Mouse (Mus musculus) limb, embryonic 14.5 days (tissue): ENCODE data around the gene Trappc5. TPM values are rescaled to one million over a fixed set of nuclear protein-coding genes. Genes with fewer than 3 reads are reported as not detected.

Source experiments
- ATAC-seq: fragments of 200-750 bp; cut with Nextera tagmentation; 2 replicates; pipeline ENCODE4 v1.8.0; 2017; ENCODE audit warnings: low read depth, moderate number of reproducible peaks, moderate TSS enrichment; ENCODE audit not compliant: low FRiP score
- DNase-seq: peaks from one replicate; pipeline ENCODE4 v3.0.0-alpha.2; 2015; ENCODE audit warnings: low spot score
- H3K27ac ChIP-seq: fragments of 300-500 bp; sonication (generic); replicated peaks from 2 replicates; pipeline ENCODE4 v1.5.1; 2014; ENCODE audit warnings: low read depth, mild to moderate bottlenecking, low read length, moderate library complexity, mixed read lengths
- H3K27me3 ChIP-seq: fragments of 300-500 bp; sonication (generic); 2 replicates; pipeline ENCODE4 v1.6.1; 2014; ENCODE audit warnings: low read length, mixed read lengths; ENCODE audit not compliant: control insufficient read depth, insufficient read depth
- H3K36me3 ChIP-seq: fragments of 300-500 bp; sonication (generic); 2 replicates; pipeline ENCODE4 v1.6.1; 2014; ENCODE audit warnings: mild to moderate bottlenecking, low read length, moderate library complexity, mixed read lengths; ENCODE audit not compliant: control insufficient read depth, insufficient read depth
- H3K4me1 ChIP-seq: fragments of 300-500 bp; sonication (generic); 2 replicates; pipeline ENCODE4 v1.6.1; 2014; ENCODE audit warnings: antibody characterized with exemption, low read length, mixed read lengths; ENCODE audit not compliant: control insufficient read depth, insufficient read depth
- H3K4me2 ChIP-seq: fragments of 300-500 bp; sonication (generic); replicated peaks from 2 replicates; pipeline ENCODE4 v1.6.1; 2014; ENCODE audit warnings: low read depth, mild to moderate bottlenecking, low read length, moderate library complexity; ENCODE audit not compliant: severe bottlenecking
- H3K4me3 ChIP-seq: fragments of 300-500 bp; sonication (generic); replicated peaks from 2 replicates; pipeline ENCODE4 v1.5.1; 2014; ENCODE audit warnings: low read length
- H3K9ac ChIP-seq: fragments of 300-500 bp; sonication (generic); 2 replicates; pipeline ENCODE4 v1.6.1; 2014; ENCODE audit warnings: mild to moderate bottlenecking, low read depth, low read length, moderate library complexity; ENCODE audit not compliant: severe bottlenecking
- H3K9me3 ChIP-seq: fragments of 300-500 bp; sonication (generic); 2 replicates; pipeline ENCODE4 v1.6.1; 2016; ENCODE audit warnings: low read length; ENCODE audit not compliant: control insufficient read depth
- POLR2A ChIP-seq: fragments of 200-500 bp; IDR thresholded peaks from 2 replicates; pipeline ENCODE4 v1.8.0; 2012; ENCODE audit warnings: inconsistent platforms, mild to moderate bottlenecking, moderate library complexity, borderline replicate concordance; ENCODE audit not compliant: insufficient read depth, insufficient read length; ENCODE audit errors: extremely low read depth
- WGBS: fragments of 180-500 bp; shearing (Covaris S2); extraction: QIAGEN DNeasy Blood & Tissue Kit; methylation state at CpG from one replicate; pipeline ENCODE4 v1.1.7; 2014; 5-methylcytosine and 5-hydroxymethylcytosine counted together
- polyA plus RNA-seq, 2 experiments: library from polyadenylated mRNA; depleted of rRNA in 1 of 2; stranded (reverse) in 1 of 2; unstranded in 1 of 2; fragments of >200 nt; fragmentation: Nextera tagmentation in 1 of 2; extraction: Ambion mirVana in 1 of 2; gene quantifications; 2 replicates each; pipeline versions ENCODE4 v1.2.1 to v1.2.3; 2012 to 2014

Gene Trappc5
- polyA plus RNA-seq, 2 experiments: 28.8 to 40.5 TPM

DNA sequence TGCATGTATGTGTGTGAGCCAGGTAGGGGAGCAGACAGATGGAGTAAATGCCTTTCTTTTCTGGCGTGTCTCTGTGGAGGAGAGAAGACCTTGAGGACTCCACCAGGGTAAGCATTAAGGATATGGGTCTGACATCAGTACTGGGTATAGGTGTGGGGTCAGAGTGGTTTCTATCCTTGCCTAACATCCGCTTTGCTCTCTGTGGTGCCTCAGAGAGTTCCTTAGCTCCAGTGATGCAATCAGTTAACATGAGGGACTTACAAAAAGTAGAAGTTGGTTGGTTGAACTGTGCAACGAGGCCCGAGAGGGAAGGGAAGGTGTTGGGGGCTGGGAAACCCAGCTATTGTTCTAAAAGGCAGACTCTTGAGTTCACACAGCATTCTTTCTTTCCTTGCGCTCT lies 11.7 kb upstream of the Trappc5 start:
- Histone ChIP-seq H3K4me3 (no peak overlapping the region), H3K4me1 (no peaks in the 10 kb centered on the region), H3K27ac (no peak overlapping the region), H3K27me3 (no peaks in the 10 kb centered on the region), H3K9me3 (no peaks in the 10 kb centered on the region), H3K36me3 (no peaks in the 10 kb centered on the region), H3K9ac (no peak overlapping the region), H3K4me2 (no peak overlapping the region)
- DNase-seq (no peak), ATAC-seq (no peak)
- 65% methylated on average over 5 of the region's 5 CpGs for WGBS
- TF ChIP-seq POLR2A: no peak

DNA sequence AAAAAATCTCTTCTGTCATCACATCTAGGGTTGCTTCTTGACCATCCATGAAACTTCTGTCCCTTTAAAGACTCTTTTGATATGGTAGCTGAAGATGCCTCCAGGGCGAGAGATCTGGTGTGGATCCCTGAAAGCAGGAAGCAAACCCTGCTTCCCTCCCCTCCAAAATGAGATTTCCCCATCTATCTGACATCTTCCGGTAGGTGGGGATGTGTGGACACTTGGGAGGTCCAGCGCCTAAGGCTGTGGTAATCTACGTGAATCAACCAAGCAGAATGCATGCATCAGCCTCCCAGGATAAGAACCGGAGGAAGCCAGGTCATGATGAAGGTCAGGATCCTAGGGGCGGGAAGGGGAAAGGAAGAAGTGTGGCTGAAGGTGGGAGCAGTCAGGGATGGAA lies 10.6 kb upstream of the Trappc5 start, which contains the start of gene Mcemp1:
Mcemp1 (plus strand) TSS at position 248 of the 400 bp plus-strand sequence.
- Histone ChIP-seq H3K9me3 (no peaks in the 10 kb centered on the region), H3K4me2 (no peak within 1 kb of the TSS), H3K27me3 (no peaks in the 10 kb centered on the region), H3K4me3 (no peak within 1 kb of the TSS), H3K4me1 (no peaks in the 10 kb centered on the region), H3K27ac (no peak within 1 kb of the TSS), H3K9ac (no peak within 1 kb of the TSS), H3K36me3 (no peaks in the 10 kb centered on the region)
- TF ChIP-seq POLR2A: no peak
- 72% methylated on average over 6 of the region's 6 CpGs for WGBS
- ATAC-seq (no peak), DNase-seq (no peak)

DNA sequence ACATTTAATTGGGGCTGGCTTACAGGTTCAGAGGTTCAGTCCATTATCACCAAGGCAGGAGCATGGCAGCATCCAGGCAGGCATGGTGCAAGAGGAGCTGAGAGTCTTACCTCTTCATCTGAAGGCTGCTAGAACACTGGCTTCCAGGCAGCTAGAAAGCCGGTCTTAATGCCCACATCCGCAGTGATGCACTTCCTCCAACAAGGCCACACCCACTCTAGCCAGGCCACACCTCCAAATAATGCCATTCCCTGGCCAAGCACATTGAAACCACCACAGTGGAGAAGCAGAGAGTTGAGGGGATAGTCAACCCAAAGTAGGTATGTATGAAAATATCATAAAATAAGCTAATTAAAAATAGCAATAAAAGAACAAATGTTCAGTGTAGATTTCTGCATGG lies 5.7 kb upstream of the Trappc5 start:
- Histone ChIP-seq H3K4me1 (no peaks in the 10 kb centered on the region), H3K4me3 (no peak overlapping the region), H3K27ac (no peak overlapping the region), H3K9me3 (no peaks in the 10 kb centered on the region), H3K36me3 (no peaks in the 10 kb centered on the region), H3K4me2 (no peak overlapping the region), H3K27me3 (no peaks in the 10 kb centered on the region), H3K9ac (no peak overlapping the region)
- ATAC-seq: no peak
- no peak for DNase-seq
- WGBS: 73% methylated on average over 2 of the region's 2 CpGs
- TF ChIP-seq POLR2A: no peak

DNA sequence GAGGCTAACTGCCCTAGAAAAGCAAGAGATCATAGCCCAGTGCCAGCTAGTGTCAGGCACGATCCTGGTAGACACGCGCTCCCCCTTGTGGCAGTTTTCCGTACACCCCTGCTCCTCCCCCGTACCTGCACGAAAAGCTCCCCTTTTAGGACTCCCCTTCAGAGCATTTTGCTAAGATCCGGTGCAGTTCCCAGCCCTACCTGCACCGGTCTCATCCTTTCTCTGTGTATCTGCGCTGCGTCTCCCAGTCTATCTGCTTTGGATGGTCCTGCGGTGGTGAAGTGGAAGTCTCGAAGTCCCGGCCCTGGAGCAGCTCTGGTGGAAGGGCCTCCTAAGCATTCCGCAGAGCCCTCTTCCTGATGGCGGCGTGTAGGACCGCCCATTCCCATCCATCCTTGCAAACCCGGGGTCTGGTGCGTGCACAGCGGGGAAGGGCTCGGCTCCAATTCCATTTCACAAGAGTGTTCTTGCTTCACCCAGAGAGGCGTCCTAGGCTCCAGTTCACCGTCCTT lies 4.1 kb upstream of the Trappc5 start, which contains the start of gene Fcor:
Fcor (minus strand) TSS at position 383 of the 512 bp plus-strand sequence.
- H3K27me3 ChIP-seq: no peaks in the 10 kb centered on the region
- TF ChIP-seq POLR2A: 0 out of 2 replicates have a peak, but pooled peaks have one; percentile 37
- peak within 1 kb of the TSS; percentile 64 for H3K4me2 ChIP-seq
- H3K9me3 ChIP-seq: no peaks in the 10 kb centered on the region
- ATAC-seq: peak; percentile 87
- DNase-seq: peak; percentile 89
- WGBS: under 1% methylated on average over 23 of the region's 23 CpGs
- H3K27ac ChIP-seq: peak within 1 kb of the TSS; percentile 70
- H3K4me3 ChIP-seq: peak within 1 kb of the TSS; percentile 54
- peak within 1 kb of the TSS; percentile 62 for H3K9ac ChIP-seq
- peaks cover 2% of the 10 kb centered on the region; the same call in 1 of the 2 replicates for H3K4me1 ChIP-seq
- H3K36me3 ChIP-seq: no peaks in the 10 kb centered on the region

DNA sequence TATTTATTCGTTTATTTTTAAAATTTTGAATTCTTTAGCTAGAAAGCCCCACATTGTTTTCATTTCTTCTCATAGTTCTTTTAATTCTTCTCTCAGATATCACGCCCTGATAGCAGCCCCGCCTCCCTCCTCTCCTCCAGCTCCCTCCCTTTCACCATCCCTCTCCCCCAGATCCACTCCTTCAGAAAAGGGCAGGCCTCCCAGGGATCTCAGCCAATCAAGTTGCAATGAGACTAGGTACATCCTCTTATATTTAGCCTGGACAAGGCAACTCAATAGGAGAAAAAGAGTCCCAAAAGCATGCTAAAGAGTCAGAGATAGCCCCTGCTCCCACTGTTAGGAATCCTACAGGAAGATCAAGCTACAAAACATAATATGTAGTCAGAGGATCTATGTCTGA lies 1.4 kb upstream of the Trappc5 start:
- H3K4me1 ChIP-seq: peaks cover 7% of the 10 kb centered on the region
- H3K9ac ChIP-seq: no peak overlapping the region
- DNase-seq (no peak), ATAC-seq (no peak)
- H3K27ac ChIP-seq: no peak overlapping the region
- no peak overlapping the region for H3K4me3 ChIP-seq
- H3K4me2 ChIP-seq: no peak overlapping the region
- no peaks in the 10 kb centered on the region for H3K27me3 ChIP-seq
- peaks cover 10% of the 10 kb centered on the region for H3K36me3 ChIP-seq
- 53% methylated on average over 3 of the region's 3 CpGs for WGBS
- H3K9me3 ChIP-seq: no peaks in the 10 kb centered on the region
- no peak for TF ChIP-seq POLR2A

DNA sequence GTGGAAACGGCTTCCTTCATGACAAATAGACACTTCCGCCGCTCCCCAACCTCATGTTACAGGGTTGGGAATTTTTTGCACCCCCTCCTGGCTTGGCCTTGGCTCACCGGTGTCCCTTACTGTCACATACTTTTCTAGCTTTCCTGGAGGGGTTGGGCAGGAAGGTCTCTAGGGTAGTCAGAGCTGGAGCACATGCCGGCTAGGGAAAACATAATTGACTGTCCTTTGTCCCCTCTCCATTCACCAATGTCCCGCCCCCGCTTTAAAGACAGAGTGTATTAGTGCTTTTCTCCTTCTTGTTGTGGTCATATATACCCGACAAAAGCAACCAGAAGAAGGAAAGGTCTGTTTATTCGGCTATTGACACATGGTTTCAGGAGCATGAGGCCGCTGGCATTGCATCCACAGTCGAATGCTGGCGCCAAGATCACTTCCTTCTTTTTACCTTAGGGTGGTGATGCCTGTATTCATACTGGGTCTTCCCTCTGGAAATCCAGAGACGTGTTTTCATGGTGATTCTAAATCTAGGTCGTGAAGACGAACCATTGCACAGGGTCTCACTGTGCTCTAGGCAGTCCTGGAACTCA lies 987 bp downstream of the Trappc5 start:
- Histone ChIP-seq H3K4me1 (peaks cover 7% of the 10 kb centered on the region), H3K27ac (peak overlapping the region; percentile 88; the same call in 1 of the 2 replicates), H3K4me2 (peak overlapping the region; percentile 89), H3K27me3 (no peaks in the 10 kb centered on the region), H3K4me3 (peak overlapping the region; percentile 90), H3K36me3 (peaks cover 29% of the 10 kb centered on the region), H3K9ac (peak overlapping the region; percentile 97), H3K9me3 (no peaks in the 10 kb centered on the region)
- TF ChIP-seq POLR2A: no peak
- no peak for DNase-seq
- WGBS: 4% methylated on average over 15 of the region's 15 CpGs
- ATAC-seq: 0 out of 2 replicates have a peak, but pooled peaks have one; percentile 1
